Mouse (Mus musculus) thymus, postnatal 25 days (tissue): ENCODE results near the gene Zfp82.
A peak's percentile ranks its signal among the peaks of the same experiment; 100 is the strongest.

Source experiments
- DNase-seq: peaks from one replicate; pipeline ENCODE4 v3.0.0; 2022

The Zfp82 gene

DNA sequence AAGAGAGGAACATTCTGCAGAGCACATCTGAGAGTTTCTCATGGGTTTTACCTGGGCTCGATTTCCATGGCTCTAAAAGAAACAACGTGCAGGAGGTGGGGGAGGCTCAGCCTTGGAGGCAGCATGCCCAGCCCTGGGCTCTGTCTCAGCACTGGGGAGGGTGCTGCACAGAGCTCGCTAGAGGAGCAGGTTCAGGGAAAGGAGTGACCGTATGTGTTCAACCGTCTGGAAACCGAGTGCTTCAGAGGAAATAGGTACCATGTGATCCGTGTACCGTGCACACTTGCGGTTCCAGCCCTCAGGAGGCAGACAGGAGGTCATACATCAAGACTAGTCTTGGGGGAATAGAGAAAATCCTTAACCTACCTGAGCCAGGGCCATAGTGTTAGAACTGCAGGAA is 28.3 kb downstream of the Zfp82 start:
- DNase-seq = no peak

DNA sequence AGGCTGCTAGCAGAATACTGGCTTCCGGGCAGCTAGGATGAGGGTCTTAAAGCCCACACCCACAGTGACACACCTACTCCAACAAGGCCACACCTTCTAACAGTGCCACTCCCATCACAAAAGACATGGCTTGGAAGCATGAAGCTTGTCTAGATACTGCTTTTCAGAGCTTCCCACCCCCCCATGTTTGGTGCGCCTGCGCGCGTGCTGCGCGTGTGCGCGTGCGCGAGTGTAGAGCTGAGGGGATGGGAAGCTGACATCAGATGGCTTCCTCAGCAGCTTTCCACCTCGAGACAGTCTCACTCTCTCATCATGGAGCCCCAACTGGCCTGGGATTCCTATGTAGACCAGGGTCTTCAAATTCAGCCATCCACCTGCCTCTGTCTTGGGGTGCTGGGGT is 38.4 kb downstream of the Zfp82 start:
- DNase-seq = no peak

- no peak for DNase-seq
Measured at GRCm38 (mm10) chr7:30031379-30031778, 41.3 kb downstream of the Zfp82 start.

GRCm38 (mm10) chr7:30030677-30031076 is 42.0 kb downstream of the Zfp82 start:
- DNase-seq = no peak

GRCm38 (mm10) chr7:30028572-30028971 is 44.1 kb downstream of the Zfp82 start:
- no peak for DNase-seq

GRCm38 (mm10) chr7:30027331-30027730 is 45.4 kb downstream of the Zfp82 start:
- DNase-seq = no peak

GRCm38 (mm10) chr7:30025358-30025757 is 47.3 kb downstream of the Zfp82 start:
- DNase-seq = no peak

GRCm38 (mm10) chr7:30023800-30024199 is 48.9 kb downstream of the Zfp82 start:
- no peak for DNase-seq

GRCm38 (mm10) chr7:30023324-30023723 is 49.4 kb downstream of the Zfp82 start:
- DNase-seq = no peak

DNA sequence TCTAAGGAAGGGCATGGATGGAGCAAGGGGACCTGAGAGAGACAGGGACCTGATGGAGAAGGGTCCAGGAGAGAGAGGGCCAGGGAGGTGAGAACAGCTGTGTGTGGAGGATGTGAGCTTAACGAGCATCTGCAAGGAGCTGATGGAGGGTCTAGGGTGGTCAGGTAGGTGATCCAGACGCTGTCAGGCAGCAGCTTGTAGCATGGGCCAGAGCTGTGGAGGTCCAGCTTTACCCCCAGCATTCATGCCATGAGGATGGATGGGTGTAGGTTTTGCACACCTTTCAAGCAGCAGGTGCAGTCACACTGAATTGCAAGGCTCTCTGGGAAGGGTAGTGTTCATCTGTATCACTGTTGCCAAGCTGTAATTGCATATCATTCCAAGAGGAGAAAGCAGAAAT is 53.2 kb downstream of the Zfp82 start:
- no peak for DNase-seq

DNA sequence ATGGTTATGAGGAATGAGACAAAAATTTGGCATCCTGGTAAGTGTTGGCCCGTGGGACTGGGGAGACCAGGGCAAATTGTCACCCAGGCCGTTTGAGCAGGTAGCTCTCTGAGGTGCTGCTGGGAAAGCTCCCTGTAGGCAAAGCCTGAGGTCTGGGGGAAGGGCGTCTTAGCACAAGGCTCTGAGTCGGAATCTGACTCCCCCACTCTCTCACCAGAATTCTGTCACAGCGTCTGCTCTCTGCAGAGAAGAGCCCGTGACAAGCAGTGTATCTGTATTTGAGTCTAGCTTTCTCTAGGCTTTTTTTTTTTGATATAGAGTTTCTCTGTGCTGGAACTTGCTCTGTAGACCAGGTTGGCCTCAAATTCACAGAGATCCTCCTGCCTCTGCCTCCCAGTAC is 55.5 kb downstream of the Zfp82 start:
- DNase-seq = no peak

DNA sequence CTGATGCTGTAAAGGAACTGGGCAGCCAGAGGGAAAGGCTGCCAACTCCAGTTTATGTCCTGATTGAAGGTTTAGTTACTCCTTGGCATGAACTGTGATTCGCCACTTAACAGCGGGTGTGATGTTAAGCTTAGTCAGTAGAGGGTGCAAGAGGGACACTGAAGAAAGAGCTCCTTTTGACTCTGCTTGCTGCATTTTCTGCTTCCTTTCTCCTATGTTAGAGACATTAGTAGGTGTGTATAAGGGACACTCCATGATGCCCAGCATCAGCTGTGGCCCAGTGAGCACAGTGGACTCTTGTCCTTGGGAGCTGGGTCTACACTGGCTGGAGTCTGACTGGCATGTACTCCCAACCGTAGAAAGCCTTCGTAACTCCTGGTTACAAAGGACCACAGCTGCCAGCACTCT is 59.7 kb downstream of the Zfp82 start:
- peak; percentile 63 for DNase-seq

DNA sequence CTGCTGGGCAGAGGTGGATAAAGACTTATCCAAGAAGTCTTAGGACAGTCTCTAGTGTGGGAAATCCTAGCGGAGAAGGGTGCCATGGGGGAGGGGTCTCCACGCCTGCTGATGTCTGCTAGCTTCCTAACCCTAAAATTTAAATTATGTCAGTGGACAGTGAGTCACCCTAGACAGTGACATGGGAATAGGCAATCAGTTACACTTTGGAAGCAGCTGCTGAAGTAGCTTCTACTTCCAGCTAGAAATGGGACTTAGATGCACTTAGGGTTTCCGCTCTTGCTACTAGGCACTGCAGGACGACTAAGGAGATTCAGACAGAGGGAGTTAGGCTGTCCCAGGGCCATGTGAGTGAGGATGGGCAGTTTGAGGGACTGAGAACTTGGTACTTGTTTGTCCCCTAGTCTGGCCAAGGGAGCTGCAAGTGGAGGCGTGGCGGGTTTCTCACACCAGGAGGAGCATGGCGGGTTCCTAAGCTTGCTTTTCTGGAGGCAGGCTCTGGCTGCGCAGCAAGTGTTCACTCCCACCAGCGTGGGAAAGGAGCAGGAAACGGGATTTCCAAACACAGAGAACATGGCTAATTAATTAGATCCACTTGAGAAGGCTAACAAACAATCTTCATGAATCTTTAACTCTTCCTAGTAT is 62.0 kb downstream of the Zfp82 start:
- DNase-seq = no peak

DNA sequence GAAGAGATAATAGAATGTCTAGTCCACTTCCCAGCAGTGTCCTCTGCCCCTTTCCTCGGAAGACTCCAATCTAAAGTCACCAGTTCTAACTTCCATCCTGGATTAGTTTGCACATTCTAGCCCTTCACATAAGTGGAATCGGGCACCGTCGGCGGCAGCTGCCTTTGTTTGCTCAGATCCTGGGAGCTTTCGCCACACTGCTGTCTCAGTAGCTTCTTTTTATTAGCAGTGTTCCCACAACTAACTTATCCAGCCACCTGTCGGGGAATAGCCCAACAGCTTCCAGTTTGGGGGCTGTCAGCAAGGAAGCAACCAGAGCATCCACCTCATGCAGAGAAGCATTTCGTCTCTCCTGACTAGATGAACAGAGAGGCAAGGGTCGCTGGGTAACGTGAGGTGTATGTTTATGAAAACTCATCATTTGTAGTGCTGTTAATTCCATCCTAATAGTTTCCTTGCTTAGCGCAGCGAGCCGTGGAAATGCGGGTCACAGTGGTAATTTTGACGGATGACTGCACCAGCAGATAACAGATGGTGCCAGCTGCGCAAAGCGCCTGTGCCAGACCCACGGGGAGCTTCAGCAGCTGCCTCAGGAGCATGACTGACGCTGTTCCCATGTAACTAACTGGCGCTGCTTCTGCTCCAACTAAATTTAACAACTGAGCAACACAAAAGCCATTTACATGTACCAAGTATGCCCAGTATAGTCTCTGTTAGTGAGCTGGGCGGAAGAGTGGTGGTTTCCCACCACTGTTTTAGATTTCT is 63.2 kb downstream of the Zfp82 start:
- DNase-seq = no peak

- DNase-seq = no peak
Measured at GRCm38 (mm10) chr7:30008020-30008690, 64.5 kb downstream of the Zfp82 start.

DNA sequence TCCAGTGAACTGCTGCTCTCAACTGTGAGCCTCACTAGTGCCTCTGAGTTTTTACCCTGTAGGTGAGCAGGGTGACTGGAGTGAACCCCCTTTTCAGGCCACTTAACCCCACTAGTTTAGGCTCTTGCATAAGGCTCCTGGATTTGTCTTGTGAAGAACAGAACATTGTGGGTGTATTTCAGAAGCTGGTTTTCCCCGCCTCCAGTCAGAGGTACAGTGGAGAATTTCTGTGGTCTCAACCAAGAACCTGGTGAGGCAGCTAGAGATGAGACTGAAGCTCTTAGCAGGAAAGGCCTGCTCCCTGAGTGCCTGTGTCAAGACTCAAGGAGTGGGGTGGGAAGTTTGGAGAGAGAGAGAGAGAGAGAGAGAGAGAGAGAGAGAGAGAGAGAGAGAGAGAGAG is 65.1 kb downstream of the Zfp82 start:
- DNase-seq = no peak
